Mouse (Mus musculus) embryonic fibroblast, embryonic 13.5 days (primary cell): Measurements from ENCODE around the gene Rps19bp1. TPM values are rescaled to one million over a fixed set of nuclear protein-coding genes. Genes with fewer than 3 reads are reported as not detected.

Source experiments
- H3K27ac ChIP-seq: 2 replicates; pipeline ENCODE4 v1.5.1; 2012; ENCODE audit warnings: low read length, control low read depth, inconsistent platforms; ENCODE audit not compliant: insufficient read depth
- H3K4me1 ChIP-seq: 2 replicates; pipeline ENCODE4 v1.6.1; 2011; ENCODE audit warnings: low read length; ENCODE audit not compliant: control insufficient read depth, insufficient read depth
- H3K4me3 ChIP-seq: 2 replicates; pipeline ENCODE4 v1.5.1; 2011; ENCODE audit warnings: mild to moderate bottlenecking, control low read depth, low read length; ENCODE audit not compliant: insufficient read depth
- CTCF ChIP-seq: IDR thresholded peaks from 2 replicates; pipeline ENCODE4 v1.5.1; 2011; ENCODE audit warnings: mild to moderate bottlenecking, control low read depth, low read length, moderate library complexity, borderline replicate concordance; ENCODE audit not compliant: insufficient read depth
- POLR2A ChIP-seq: IDR thresholded peaks from 2 replicates; pipeline ENCODE4 v1.6.1; 2011; ENCODE audit warnings: low read depth, mild to moderate bottlenecking, control low read depth, low read length, moderate library complexity
- polyA plus RNA-seq: library from polyadenylated mRNA; stranded (reverse); fragments of >200 nt; gene quantifications from 2 replicates; pipeline ENCODE4 v1.2.4, GENCODE M21; 2011; ENCODE audit warnings: low read depth; ENCODE audit not compliant: missing spikeins, insufficient read length

Gene Rps19bp1
- polyA plus RNA-seq, 1 experiment: 20.1 TPM

DNA sequence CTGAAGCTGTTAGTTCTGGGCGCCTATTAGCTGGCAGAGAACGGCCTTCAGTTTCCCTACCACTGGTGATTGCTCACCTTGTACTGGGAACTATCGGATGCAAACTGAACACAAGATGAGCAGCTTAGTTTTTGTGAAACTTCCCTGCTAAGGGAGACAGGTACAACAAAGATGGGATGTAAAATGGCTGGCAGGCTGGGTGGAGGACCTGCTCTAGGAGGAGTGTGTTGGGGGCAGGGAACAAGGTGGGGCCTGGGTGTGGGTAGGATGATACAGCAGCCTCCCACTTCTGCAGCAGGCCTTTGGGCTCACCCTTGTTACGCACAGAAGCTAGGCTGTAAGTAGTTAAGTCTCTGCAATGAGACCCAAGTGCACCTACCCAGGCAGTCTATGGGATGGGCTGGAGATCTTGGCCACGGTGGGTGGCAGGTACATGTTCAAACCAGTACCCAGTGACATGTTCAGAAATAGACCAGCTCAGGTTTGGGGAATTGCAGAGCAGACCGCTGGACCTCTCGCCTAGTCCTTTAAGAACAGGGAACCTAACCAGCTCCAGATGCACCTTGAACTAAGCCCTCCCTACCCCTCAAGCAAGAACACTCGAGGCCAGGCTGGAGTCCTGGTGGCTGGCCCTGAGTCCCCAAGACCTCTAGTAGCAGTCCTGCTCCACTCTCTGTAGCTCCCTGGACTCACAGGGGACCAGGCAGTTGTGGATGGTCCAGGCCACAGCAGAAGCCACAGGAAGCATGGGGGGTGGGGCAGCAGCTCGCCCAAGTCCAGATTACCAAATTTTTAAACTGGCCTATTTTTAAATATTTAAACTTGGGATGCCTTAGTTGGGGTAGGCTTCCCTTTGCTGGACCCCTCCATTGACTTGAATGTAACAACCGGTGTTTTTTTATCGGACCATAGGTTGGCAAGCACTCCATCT lies 5.6 kb downstream of the Rps19bp1 start:
- Histone ChIP-seq H3K4me1 (peaks cover 6% of the 10 kb centered on the region; the same call in 1 of the 2 replicates), H3K27ac (peak overlapping the region; percentile 98), H3K4me3 (no peak overlapping the region)
- TF ChIP-seq POLR2A (peak; percentile 64), CTCF (no peak)

DNA sequence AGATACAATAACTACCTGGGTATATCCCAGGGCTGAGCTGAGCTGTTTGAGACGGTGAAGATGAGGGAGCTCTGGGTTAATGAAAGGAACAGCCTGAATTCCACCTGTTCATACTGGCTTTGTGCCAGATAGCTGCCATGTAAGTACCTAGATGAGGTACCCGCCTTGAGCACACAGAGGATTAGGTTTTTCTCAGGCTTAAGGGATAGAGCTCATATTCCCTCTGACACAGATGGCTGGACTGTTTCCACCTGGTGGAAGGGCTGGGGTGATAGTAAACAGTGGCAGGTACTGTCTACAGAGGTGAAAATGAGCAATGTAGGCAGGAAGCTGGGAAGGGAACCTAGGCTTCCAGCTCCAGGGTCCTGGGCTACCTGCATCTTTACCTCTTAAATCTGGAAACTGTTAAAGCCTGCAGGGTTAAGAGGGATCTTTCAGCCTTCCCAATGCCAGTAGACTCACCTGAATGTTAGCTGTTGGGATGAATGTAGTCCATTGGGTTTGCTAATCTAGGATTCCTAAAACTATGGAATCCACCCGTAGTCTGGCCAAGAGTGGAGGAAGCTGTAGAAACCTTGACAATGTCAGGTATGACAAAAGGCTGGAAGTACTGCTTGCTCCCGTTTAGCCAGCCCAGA lies 6.4 kb downstream of the Rps19bp1 start:
- TF ChIP-seq POLR2A (peak; percentile 64), CTCF (no peak)
- peaks cover 7% of the 10 kb centered on the region; the same call in 1 of the 2 replicates for H3K4me1 ChIP-seq
- peak overlapping the region; percentile 98 for H3K27ac ChIP-seq
- H3K4me3 ChIP-seq: peak overlapping the region; percentile 90; the same call in 1 of the 2 replicates

DNA sequence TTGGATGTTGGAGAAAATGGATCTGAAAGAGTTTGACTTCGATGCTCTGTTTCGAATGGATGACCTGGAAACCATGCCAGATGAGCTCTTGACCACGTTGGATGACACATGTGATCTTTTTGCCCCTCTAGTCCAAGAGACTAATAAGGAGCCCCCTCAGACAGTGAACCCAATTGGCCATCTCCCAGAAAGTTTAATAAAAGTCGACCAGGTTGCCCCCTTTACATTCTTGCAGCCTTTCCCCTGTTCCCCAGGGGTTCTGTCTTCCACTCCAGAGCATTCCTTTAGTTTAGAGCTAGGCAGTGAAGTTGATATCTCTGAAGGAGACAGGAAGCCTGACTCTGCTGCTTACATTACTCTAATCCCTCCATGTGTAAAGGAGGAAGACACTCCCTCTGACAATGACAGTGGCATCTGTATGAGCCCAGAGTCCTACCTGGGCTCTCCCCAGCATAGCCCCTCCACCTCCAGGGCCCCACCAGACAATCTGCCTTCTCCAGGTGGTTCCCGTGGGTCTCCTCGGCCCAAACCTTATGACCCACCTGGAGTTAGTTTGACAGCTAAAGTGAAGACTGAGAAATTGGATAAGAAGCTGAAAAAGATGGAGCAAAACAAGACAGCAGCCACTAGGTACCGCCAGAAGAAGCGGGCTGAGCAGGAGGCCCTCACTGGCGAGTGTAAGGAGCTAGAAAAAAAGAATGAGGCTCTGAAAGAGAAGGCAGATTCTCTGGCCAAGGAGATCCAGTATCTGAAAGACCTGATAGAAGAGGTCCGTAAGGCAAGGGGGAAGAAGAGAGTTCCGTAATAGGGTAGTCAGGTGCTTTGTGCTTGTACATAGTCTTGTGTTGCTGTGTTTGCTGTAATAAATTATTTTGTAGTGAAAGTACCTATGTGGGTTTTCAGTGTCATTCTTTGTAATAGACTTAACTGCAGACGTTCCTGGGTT lies 7.2 kb downstream of the Rps19bp1 start:
- peaks cover 7% of the 10 kb centered on the region; the same call in 1 of the 2 replicates for H3K4me1 ChIP-seq
- TF ChIP-seq POLR2A (peak; percentile 32), CTCF (no peak)
- peak overlapping the region; percentile 98 for H3K27ac ChIP-seq

DNA sequence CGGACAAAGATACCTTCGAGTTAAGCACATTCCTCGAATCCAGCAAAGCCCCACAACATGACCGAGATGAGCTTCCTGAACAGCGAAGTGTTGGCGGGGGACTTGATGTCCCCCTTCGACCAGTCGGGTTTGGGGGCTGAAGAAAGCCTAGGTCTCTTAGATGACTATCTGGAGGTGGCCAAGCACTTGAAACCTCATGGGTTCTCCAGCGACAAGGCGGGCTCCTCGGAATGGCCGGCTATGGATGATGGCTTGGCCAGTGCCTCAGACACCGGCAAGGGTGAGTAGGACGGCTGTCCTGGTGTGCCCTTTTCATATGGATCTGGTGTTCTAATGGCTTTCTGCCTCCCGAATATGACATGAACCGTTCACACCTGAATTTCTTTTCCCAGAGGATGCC lies 7.9 kb downstream of the Rps19bp1 start:
- H3K27ac ChIP-seq: peak overlapping the region; percentile 98
- peak overlapping the region; percentile 90 for H3K4me3 ChIP-seq
- TF ChIP-seq POLR2A (peak; percentile 41), CTCF (no peak)
- peaks cover 7% of the 10 kb centered on the region; the same call in 1 of the 2 replicates for H3K4me1 ChIP-seq

More for the DNA sequence above, 7.2 kb downstream of the Rps19bp1 start:
- peak overlapping the region; percentile 90 for H3K4me3 ChIP-seq

DNA sequence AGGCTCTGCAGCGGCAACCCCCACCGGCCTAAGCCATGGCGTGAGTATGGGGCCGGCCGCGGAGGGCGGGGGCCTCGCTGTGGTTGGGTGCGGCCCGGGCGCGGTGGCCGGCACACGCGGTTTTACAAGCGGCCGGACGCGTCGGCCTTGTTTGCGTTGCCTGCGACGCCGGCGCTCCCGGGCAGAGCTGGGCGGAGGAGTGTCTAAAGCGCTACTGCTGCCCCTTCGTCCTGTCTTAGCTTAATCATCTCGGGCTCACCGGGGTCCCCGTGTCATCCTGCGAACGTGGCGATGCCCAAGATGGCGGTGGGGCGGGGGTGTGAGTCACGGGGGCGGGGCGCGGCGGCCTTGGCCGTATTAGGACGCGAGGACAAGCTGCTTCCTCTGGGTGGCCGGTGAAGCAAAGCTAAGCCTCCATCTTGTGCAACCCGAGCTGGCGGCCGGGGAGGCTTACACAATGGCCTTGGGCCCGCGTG lies 8.4 kb downstream of the Rps19bp1 start:
- peaks cover 7% of the 10 kb centered on the region; the same call in 1 of the 2 replicates for H3K4me1 ChIP-seq
- no peak for TF ChIP-seq CTCF
- H3K4me3 ChIP-seq: peak overlapping the region; percentile 90
- H3K27ac ChIP-seq: peak overlapping the region; percentile 98

DNA sequence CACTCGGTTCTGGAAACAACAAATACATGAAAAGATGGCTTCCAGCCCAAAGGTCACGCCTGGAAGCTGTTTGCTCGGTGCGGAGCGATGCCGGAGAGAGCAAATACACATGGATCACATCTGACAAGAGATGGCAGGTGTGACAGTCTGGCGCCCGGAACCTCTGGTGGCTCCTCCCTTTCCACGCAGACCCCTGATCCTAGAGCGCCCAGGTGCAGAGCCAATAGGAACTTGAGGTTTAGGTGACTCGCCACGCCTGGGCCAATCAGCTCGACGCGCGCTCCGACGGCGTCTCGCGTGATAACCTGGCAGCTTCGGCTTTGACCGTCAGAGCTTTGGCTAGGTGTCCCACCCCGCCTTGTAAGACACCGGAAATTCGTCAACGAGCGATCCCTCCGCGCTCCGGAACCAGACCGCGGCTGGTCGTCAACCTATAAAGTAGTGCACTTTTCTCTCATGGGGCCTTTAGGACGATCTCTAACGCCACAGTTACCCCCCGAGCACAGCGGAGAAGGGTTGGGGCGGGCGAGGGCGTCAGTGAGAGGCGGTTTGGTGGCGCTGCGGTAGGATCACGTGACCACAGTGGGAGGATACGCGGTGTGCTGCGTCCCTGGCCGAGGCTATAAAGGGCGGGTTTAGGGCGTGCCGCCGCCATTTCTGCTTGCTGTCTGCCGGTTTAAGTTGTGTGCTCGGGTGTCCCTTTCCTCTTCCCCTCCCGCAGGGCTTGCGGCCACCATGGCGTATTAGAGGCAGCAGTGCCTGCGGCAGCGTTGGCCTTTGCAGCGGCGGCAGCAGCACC lies 9.1 kb downstream of the Rps19bp1 start, which contains the start of gene Atf4:
Gene Atf4, plus strand, starts transcription at position 338 of the 799 bp plus-strand sequence.
- Histone ChIP-seq H3K4me3 (peak within 1 kb of the TSS; percentile 90), H3K27ac (peak within 1 kb of the TSS; percentile 98), H3K4me1 (peaks cover 7% of the 10 kb centered on the region; the same call in 1 of the 2 replicates)
- TF ChIP-seq CTCF (no peak), POLR2A (peak; percentile 100)

DNA sequence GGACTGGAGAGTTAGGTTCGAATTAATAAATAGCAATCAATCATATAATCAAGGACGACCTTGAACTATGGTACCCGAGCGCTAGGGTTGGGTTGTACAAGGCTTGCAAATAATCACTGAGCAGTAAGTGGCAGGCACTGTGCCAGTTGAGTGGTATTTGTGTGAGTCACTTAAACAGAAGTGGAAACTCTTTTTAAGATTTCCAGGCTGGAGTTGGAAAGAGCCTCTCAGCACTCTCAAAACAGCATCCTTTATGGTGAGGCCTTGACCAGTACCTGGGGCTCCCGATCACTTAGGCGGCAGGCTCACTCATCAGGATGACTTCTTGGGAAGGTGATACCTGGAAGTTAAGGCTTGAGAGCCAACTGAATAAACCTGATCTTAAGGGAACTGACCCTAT lies 9.9 kb downstream of the Rps19bp1 start:
- H3K27ac ChIP-seq: peak overlapping the region; percentile 94
- TF ChIP-seq CTCF: no peak
- peak; percentile 56 for TF ChIP-seq POLR2A
- peak overlapping the region; percentile 60 for H3K4me3 ChIP-seq
- H3K4me1 ChIP-seq: peaks cover 7% of the 10 kb centered on the region; the same call in 1 of the 2 replicates

DNA sequence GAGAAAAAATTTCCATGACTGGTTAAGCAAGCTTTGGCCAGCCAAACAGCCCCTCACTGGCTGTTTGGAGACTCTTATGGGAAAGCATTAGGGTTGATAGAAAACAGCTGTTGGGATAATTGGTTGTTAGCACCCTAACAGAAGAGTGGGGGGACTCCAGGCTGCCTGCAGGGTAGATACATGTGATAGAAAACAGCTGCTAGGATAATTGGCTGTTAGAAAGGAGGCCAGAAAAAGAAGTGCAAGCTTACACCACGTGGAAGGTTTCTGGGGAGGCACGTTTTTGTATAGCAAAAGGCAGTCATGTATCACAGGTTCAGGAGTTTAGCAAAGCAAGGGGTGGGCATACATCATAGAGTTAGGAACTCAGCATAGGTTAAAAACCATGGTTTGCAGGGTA lies 10.6 kb downstream of the Rps19bp1 start:
- H3K4me3 ChIP-seq: no peak overlapping the region
- TF ChIP-seq CTCF (no peak), POLR2A (no peak)
- peaks cover 7% of the 10 kb centered on the region; the same call in 1 of the 2 replicates for H3K4me1 ChIP-seq
- H3K27ac ChIP-seq: peak overlapping the region; percentile 94
